Mouse (Mus musculus) intestine, embryonic 16.5 days (tissue): ENCODE measurements around the gene Shc4. TPM values are rescaled to one million over a fixed set of nuclear protein-coding genes. Genes with fewer than 3 reads are reported as not detected.

Experiments used
- ATAC-seq: fragments of 200-750 bp; cut with Nextera tagmentation; 2 replicates; pipeline ENCODE4 v1.8.0; 2017; ENCODE audit warnings: moderate TSS enrichment, moderate library complexity
- H3K27ac ChIP-seq: fragments of 300-500 bp; sonication (generic); 2 replicates; pipeline ENCODE4 v1.5.1; 2014; ENCODE audit warnings: mild to moderate bottlenecking, low read length
- H3K27me3 ChIP-seq: fragments of 300-500 bp; sonication (generic); replicated peaks from 2 replicates; pipeline ENCODE4 v1.6.1; 2014; ENCODE audit warnings: low read length, control low read depth, mixed read lengths; ENCODE audit not compliant: control insufficient read depth, insufficient read depth
- H3K36me3 ChIP-seq: fragments of 300-500 bp; sonication (generic); 2 replicates; pipeline ENCODE4 v1.6.1; 2014; ENCODE audit warnings: low read length, control low read depth; ENCODE audit not compliant: control insufficient read depth, insufficient read depth
- H3K4me1 ChIP-seq: fragments of 300-500 bp; sonication (generic); 2 replicates; pipeline ENCODE4 v1.6.1; 2014; ENCODE audit warnings: low read length, control low read depth, mixed read lengths; ENCODE audit not compliant: control insufficient read depth, insufficient read depth
- H3K4me2 ChIP-seq: fragments of 300-500 bp; sonication (generic); 2 replicates; pipeline ENCODE4 v1.6.1; 2014; ENCODE audit warnings: low read depth, low read length, control low read depth
- H3K4me3 ChIP-seq: fragments of 300-500 bp; sonication (generic); 2 replicates; pipeline ENCODE4 v1.5.1; 2014; ENCODE audit warnings: mild to moderate bottlenecking, low read length
- H3K9ac ChIP-seq: fragments of 300-500 bp; sonication (generic); 2 replicates; pipeline ENCODE4 v1.6.1; 2014; ENCODE audit warnings: low read depth, low read length
- H3K9me3 ChIP-seq: fragments of 300-500 bp; sonication (generic); 2 replicates; pipeline ENCODE4 v1.6.1; 2016; ENCODE audit warnings: low read length, control low read depth; ENCODE audit not compliant: control insufficient read depth
- WGBS: fragments of 180-500 bp; shearing (Covaris S2); extraction: QIAGEN DNeasy Blood & Tissue Kit; methylation state at CpG from one replicate; pipeline ENCODE4 v1.1.7; 2014; 5-methylcytosine and 5-hydroxymethylcytosine counted together
- polyA plus RNA-seq: library from polyadenylated mRNA; unstranded; fragments of >200 nt; fragmentation: Nextera tagmentation; extraction: Ambion mirVana; gene quantifications from 2 replicates; pipeline ENCODE4 v1.2.1, GENCODE M21; 2015

Shc4 gene
- polyA plus RNA-seq, 1 experiment from 2014 or later = 1.7 TPM

- Histone ChIP-seq H3K27ac (peak overlapping the region; percentile 51), H3K4me1 (peaks cover 3% of the 10 kb centered on the region; the same call in 1 of the 2 replicates), H3K9ac (no peak overlapping the region), H3K36me3 (no peaks in the 10 kb centered on the region), H3K4me2 (no peak overlapping the region), H3K27me3 (no peaks in the 10 kb centered on the region), H3K9me3 (no peaks in the 10 kb centered on the region), H3K4me3 (no peak overlapping the region)
- ATAC-seq = peak; percentile 48; the same call in 1 of the 2 replicates
- 57% methylated on average over 2 of the region's 2 CpGs for WGBS
These were observed 27.7 kb downstream of the Shc4 start for GRCm38 (mm10) chr2:125696219-125696618.

- Histone ChIP-seq H3K27me3 (no peaks in the 10 kb centered on the region), H3K9me3 (no peaks in the 10 kb centered on the region), H3K9ac (no peak overlapping the region), H3K4me3 (no peak overlapping the region), H3K36me3 (no peaks in the 10 kb centered on the region), H3K27ac (no peak overlapping the region), H3K4me1 (peaks cover 3% of the 10 kb centered on the region; the same call in 1 of the 2 replicates), H3K4me2 (no peak overlapping the region)
- WGBS = 75% methylated on average over 2 of the region's 2 CpGs
- ATAC-seq = no peak
These were observed 29.1 kb downstream of the Shc4 start for GRCm38 (mm10) chr2:125694798-125695197.

- Histone ChIP-seq H3K27ac (no peak overlapping the region), H3K4me2 (no peak overlapping the region), H3K27me3 (no peaks in the 10 kb centered on the region), H3K4me3 (no peak overlapping the region), H3K4me1 (peaks cover 3% of the 10 kb centered on the region; the same call in 1 of the 2 replicates), H3K9me3 (no peaks in the 10 kb centered on the region), H3K9ac (no peak overlapping the region), H3K36me3 (no peaks in the 10 kb centered on the region)
- 45% methylated on average over 2 of the region's 2 CpGs for WGBS
- no peak for ATAC-seq
These were observed 31.9 kb downstream of the Shc4 start for GRCm38 (mm10) chr2:125692010-125692409.

- H3K27me3 ChIP-seq = no peaks in the 10 kb centered on the region
- ATAC-seq = no peak
- peaks cover 7% of the 10 kb centered on the region for H3K4me1 ChIP-seq
- no peak overlapping the region for H3K4me2 ChIP-seq
- no peaks in the 10 kb centered on the region for H3K36me3 ChIP-seq
- H3K9ac ChIP-seq = no peak overlapping the region
- H3K9me3 ChIP-seq = no peaks in the 10 kb centered on the region
- no peak overlapping the region for H3K4me3 ChIP-seq
- WGBS = 61% methylated on average over 9 of the region's 9 CpGs
- H3K27ac ChIP-seq = no peak overlapping the region
These were observed 38.4 kb downstream of the Shc4 start for GRCm38 (mm10) chr2:125685441-125686150.

- peak; percentile 67 for ATAC-seq
- 60% methylated on average over 10 of the region's 10 CpGs for WGBS
- no peak overlapping the region for H3K4me3 ChIP-seq
- H3K36me3 ChIP-seq = no peaks in the 10 kb centered on the region
- H3K4me1 ChIP-seq = peaks cover 7% of the 10 kb centered on the region
- H3K4me2 ChIP-seq = no peak overlapping the region
- no peak overlapping the region for H3K9ac ChIP-seq
- no peaks in the 10 kb centered on the region for H3K9me3 ChIP-seq
- no peak overlapping the region for H3K27ac ChIP-seq
- no peaks in the 10 kb centered on the region for H3K27me3 ChIP-seq
These were observed 39.1 kb downstream of the Shc4 start for GRCm38 (mm10) chr2:125684559-125685440.

- no peak overlapping the region for H3K27ac ChIP-seq
- ATAC-seq = peak; percentile 79
- 74% methylated on average over 7 of the region's 7 CpGs for WGBS
These were observed 40.1 kb downstream of the Shc4 start for GRCm38 (mm10) chr2:125683895-125684294.

GRCm38 (mm10) chr2:125681811-125682210 is 42.1 kb downstream of the Shc4 start:
- H3K4me3 ChIP-seq = no peak overlapping the region
- H3K4me1 ChIP-seq = peaks cover 7% of the 10 kb centered on the region
- H3K4me2 ChIP-seq = no peak overlapping the region
- 61% methylated on average over 9 of the region's 9 CpGs for WGBS
- H3K27ac ChIP-seq = no peak overlapping the region
- ATAC-seq = no peak
- H3K9ac ChIP-seq = no peak overlapping the region
- H3K36me3 ChIP-seq = no peaks in the 10 kb centered on the region
- no peaks in the 10 kb centered on the region for H3K9me3 ChIP-seq
- no peaks in the 10 kb centered on the region for H3K27me3 ChIP-seq

More at GRCm38 (mm10) chr2:125683895-125684294, 40.1 kb downstream of the Shc4 start:
- H3K4me1 ChIP-seq = peaks cover 7% of the 10 kb centered on the region
- H3K9me3 ChIP-seq = no peaks in the 10 kb centered on the region
- no peak overlapping the region for H3K4me3 ChIP-seq
- H3K36me3 ChIP-seq = no peaks in the 10 kb centered on the region
- H3K27me3 ChIP-seq = no peaks in the 10 kb centered on the region
- H3K9ac ChIP-seq = no peak overlapping the region
- no peak overlapping the region for H3K4me2 ChIP-seq

GRCm38 (mm10) chr2:125672957-125673631 is 50.9 kb downstream of the Shc4 start, which contains the start of gene Eid1:
Gene Eid1, plus strand, starts transcription at chr2:125673095.
- peak within 1 kb of the TSS; percentile 86 for H3K4me3 ChIP-seq
- under 1% methylated on average over 74 of the region's 79 CpGs for WGBS
- ATAC-seq = peak; percentile 96

GRCm38 (mm10) chr2:125672568-125672956 is 51.4 kb downstream of the Shc4 start:
- Histone ChIP-seq H3K9ac (peak overlapping the region; percentile 93), H3K27me3 (no peaks in the 10 kb centered on the region), H3K36me3 (no peaks in the 10 kb centered on the region), H3K27ac (peak overlapping the region; percentile 27; the same call in 1 of the 2 replicates), H3K4me2 (peak overlapping the region; percentile 73), H3K4me3 (peak overlapping the region; percentile 86), H3K9me3 (no peaks in the 10 kb centered on the region), H3K4me1 (no peaks in the 10 kb centered on the region)
- 19% methylated on average over 11 of the region's 20 CpGs for WGBS
- no peak for ATAC-seq

More at GRCm38 (mm10) chr2:125672957-125673631, 50.9 kb downstream of the Shc4 start, which contains the start of gene Eid1:
- Histone ChIP-seq H3K27me3 (no peaks in the 10 kb centered on the region), H3K27ac (peak within 1 kb of the TSS; percentile 89), H3K4me1 (no peaks in the 10 kb centered on the region), H3K9me3 (no peaks in the 10 kb centered on the region), H3K36me3 (no peaks in the 10 kb centered on the region), H3K4me2 (peak within 1 kb of the TSS; percentile 73), H3K9ac (peak within 1 kb of the TSS; percentile 93)
